16 mouse cellular contexts compared by ENCODE assay signal in genomic region chr17:21585521-21585920, GRCm38 (mm10).
"Had no signal": no experiment of that assay in that cellular context is flagged by ENCODE, and none has a peak within 500 bp of the region (broad histone marks: within the 10 kb centered on the region; RNA-seq: fewer than 3 reads in every experiment).

No protein-coding gene starts in this region.

- H3K4me3 ChIP-seq: lung, embryonic 15.5 days; midbrain, embryonic 12.5 days; neural tube, embryonic 12.5 days; stomach, embryonic 15.5 days had no signal

- H3K4me1 ChIP-seq: lung, embryonic 15.5 days; megakaryocyte, embryonic 14.5 days; midbrain, embryonic 12.5 days; neural tube, embryonic 12.5 days; stomach, embryonic 15.5 days had no signal

- ATAC-seq: liver, postnatal 0 days; lung, postnatal 0 days had no signal

- H3K9ac ChIP-seq: liver, postnatal 0 days; lung, embryonic 15.5 days; midbrain, embryonic 12.5 days; neural tube, embryonic 12.5 days; stomach, embryonic 15.5 days had no signal

- DNase-seq: liver, postnatal 0 days; lung, adult 2 months; lung, postnatal 14 days; lung, postnatal 36 days; midbrain, embryonic 14.5 days; right cerebral cortex, postnatal 14 days; thymus, postnatal 14 days; thymus, postnatal 36 days had no signal

- H3K27me3 ChIP-seq: lung, embryonic 15.5 days; megakaryocyte, embryonic 14.5 days; midbrain, embryonic 12.5 days; neural tube, embryonic 12.5 days; stomach, embryonic 15.5 days had no signal

- H3K4me2 ChIP-seq: lung, embryonic 15.5 days; midbrain, embryonic 12.5 days; neural tube, embryonic 12.5 days; stomach, embryonic 15.5 days had no signal

- H3K9me3 ChIP-seq: neural tube, embryonic 12.5 days; stomach, embryonic 15.5 days had no signal

- H3K27ac ChIP-seq: lung, embryonic 15.5 days; macrophage; midbrain, embryonic 12.5 days; neural tube, embryonic 12.5 days; stomach, embryonic 15.5 days; stomach, postnatal 0 days had no signal
